Mouse (Mus musculus): ENCODE data around the gene Fam216b. TPM values are rescaled to one million over a fixed set of nuclear protein-coding genes. Genes with fewer than 3 reads are reported as not detected.
A peak's percentile ranks its signal among the peaks of the same experiment; 100 is the strongest.

Fam216b gene
- polyA plus RNA-seq, 1 experiment from 2014 or later, result 0.44 TPM

GRCm38 (mm10) chr14:78083465-78083864 is 5.3 kb downstream of the Fam216b start:
- no peak for ATAC-seq (ENCODE audit: low FRiP score)
- H3K27ac ChIP-seq, result no peak overlapping the region
- H3K9ac ChIP-seq, result no peak overlapping the region
- H3K4me2 ChIP-seq, result no peak overlapping the region
- H3K4me3 ChIP-seq, result no peak overlapping the region
- 86% methylated on average over 5 of the region's 5 CpGs for WGBS
- no peaks in the 10 kb centered on the region for H3K27me3 ChIP-seq
- no peaks in the 10 kb centered on the region for H3K4me1 ChIP-seq (replicated peaks)
- H3K36me3 ChIP-seq, result no peaks in the 10 kb centered on the region
- no peaks in the 10 kb centered on the region for H3K9me3 ChIP-seq

GRCm38 (mm10) chr14:78077508-78077907 is 11.3 kb downstream of the Fam216b start:
- no peaks in the 10 kb centered on the region; the same call in 1 of the 2 replicates for H3K4me1 ChIP-seq (replicated peaks)
- ATAC-seq (ENCODE audit: low FRiP score), result no peak
- 41% methylated on average over 2 of the region's 2 CpGs for WGBS
- H3K4me3 ChIP-seq, result no peak overlapping the region
- no peaks in the 10 kb centered on the region for H3K36me3 ChIP-seq
- no peak overlapping the region for H3K4me2 ChIP-seq
- H3K9ac ChIP-seq, result no peak overlapping the region
- H3K27ac ChIP-seq, result no peak overlapping the region
- H3K9me3 ChIP-seq, result no peaks in the 10 kb centered on the region
- H3K27me3 ChIP-seq, result no peaks in the 10 kb centered on the region

GRCm38 (mm10) chr14:78065938-78066710 is 22.7 kb downstream of the Fam216b start:
- Histone ChIP-seq H3K27ac (no peak overlapping the region), H3K4me1 (replicated peaks) (peaks cover under 1% of the 10 kb centered on the region; the same call in 1 of the 2 replicates), H3K4me2 (no peak overlapping the region), H3K27me3 (no peaks in the 10 kb centered on the region), H3K4me3 (no peak overlapping the region), H3K36me3 (no peaks in the 10 kb centered on the region), H3K9ac (no peak overlapping the region), H3K9me3 (no peaks in the 10 kb centered on the region)
- ATAC-seq (ENCODE audit: low FRiP score), result no peak
- WGBS, result 92% methylated on average over 9 of the region's 9 CpGs

GRCm38 (mm10) chr14:78062484-78062883 is 26.3 kb downstream of the Fam216b start:
- Histone ChIP-seq H3K4me1 (replicated peaks) (peaks cover 13% of the 10 kb centered on the region), H3K27me3 (no peaks in the 10 kb centered on the region), H3K9me3 (no peaks in the 10 kb centered on the region), H3K9ac (no peak overlapping the region), H3K36me3 (no peaks in the 10 kb centered on the region), H3K4me2 (no peak overlapping the region), H3K27ac (no peak overlapping the region), H3K4me3 (no peak overlapping the region)
- no peak for ATAC-seq (ENCODE audit: low FRiP score)
- 80% methylated on average over 11 of the region's 11 CpGs for WGBS

GRCm38 (mm10) chr14:78060609-78060951 is 28.2 kb downstream of the Fam216b start:
- Histone ChIP-seq H3K4me1 (replicated peaks) (peaks cover 13% of the 10 kb centered on the region), H3K9ac (no peak overlapping the region), H3K4me3 (no peak overlapping the region), H3K4me2 (peak overlapping the region; percentile 27), H3K36me3 (no peaks in the 10 kb centered on the region), H3K27ac (peak overlapping the region; percentile 61), H3K9me3 (no peaks in the 10 kb centered on the region), H3K27me3 (no peaks in the 10 kb centered on the region)
- peak; percentile 55 for ATAC-seq (ENCODE audit: low FRiP score)
- 48% methylated on average over 6 of the region's 6 CpGs for WGBS

GRCm38 (mm10) chr14:78059878-78060608 is 28.8 kb downstream of the Fam216b start:
- WGBS, result 42% methylated on average over 9 of the region's 9 CpGs
- no peaks in the 10 kb centered on the region for H3K27me3 ChIP-seq
- ATAC-seq (ENCODE audit: low FRiP score), result peak; percentile 90

GRCm38 (mm10) chr14:78057362-78057761 is 31.4 kb downstream of the Fam216b start:
- no peaks in the 10 kb centered on the region for H3K9me3 ChIP-seq
- WGBS, result 63% methylated on average over 7 of the region's 7 CpGs
- no peak for ATAC-seq (ENCODE audit: low FRiP score)
- no peak overlapping the region for H3K27ac ChIP-seq
- H3K4me3 ChIP-seq, result no peak overlapping the region
- no peak overlapping the region for H3K9ac ChIP-seq
- H3K27me3 ChIP-seq, result no peaks in the 10 kb centered on the region
- H3K4me2 ChIP-seq, result no peak overlapping the region
- no peaks in the 10 kb centered on the region for H3K36me3 ChIP-seq
- H3K4me1 ChIP-seq (replicated peaks), result peaks cover 13% of the 10 kb centered on the region

More at GRCm38 (mm10) chr14:78059878-78060608, 28.8 kb downstream of the Fam216b start:
- Histone ChIP-seq H3K4me3 (no peak overlapping the region), H3K9me3 (no peaks in the 10 kb centered on the region), H3K4me1 (replicated peaks) (peaks cover 13% of the 10 kb centered on the region), H3K9ac (no peak overlapping the region), H3K36me3 (no peaks in the 10 kb centered on the region), H3K4me2 (peak overlapping the region; percentile 27), H3K27ac (peak overlapping the region; percentile 61)

GRCm38 (mm10) chr14:78056371-78056770 is 32.4 kb downstream of the Fam216b start:
- H3K4me1 ChIP-seq (replicated peaks), result peaks cover 13% of the 10 kb centered on the region
- H3K4me2 ChIP-seq, result no peak overlapping the region
- no peak overlapping the region for H3K27ac ChIP-seq
- no peaks in the 10 kb centered on the region for H3K27me3 ChIP-seq
- no peak overlapping the region for H3K9ac ChIP-seq
- WGBS, result 84% methylated on average over 3 of the region's 3 CpGs
- H3K9me3 ChIP-seq, result no peaks in the 10 kb centered on the region
- no peaks in the 10 kb centered on the region for H3K36me3 ChIP-seq
- H3K4me3 ChIP-seq, result no peak overlapping the region
- no peak for ATAC-seq (ENCODE audit: low FRiP score)

GRCm38 (mm10) chr14:78048674-78049073 is 40.1 kb downstream of the Fam216b start:
- no peak for ATAC-seq (ENCODE audit: low FRiP score)
- Histone ChIP-seq H3K4me1 (replicated peaks) (no peaks in the 10 kb centered on the region), H3K9me3 (no peaks in the 10 kb centered on the region), H3K4me3 (no peak overlapping the region), H3K27me3 (no peaks in the 10 kb centered on the region), H3K27ac (no peak overlapping the region), H3K36me3 (no peaks in the 10 kb centered on the region), H3K4me2 (no peak overlapping the region), H3K9ac (no peak overlapping the region)
- 89% methylated on average over 4 of the region's 4 CpGs for WGBS

- H3K4me2 ChIP-seq, result no peak overlapping the region
- WGBS, result 76% methylated on average over 3 of the region's 3 CpGs
- H3K36me3 ChIP-seq, result no peaks in the 10 kb centered on the region
- no peak for ATAC-seq (ENCODE audit: low FRiP score)
- H3K9ac ChIP-seq, result no peak overlapping the region
- H3K4me3 ChIP-seq, result no peak overlapping the region
- no peaks in the 10 kb centered on the region for H3K9me3 ChIP-seq
- no peaks in the 10 kb centered on the region for H3K4me1 ChIP-seq (replicated peaks)
- H3K27ac ChIP-seq, result no peak overlapping the region
- no peaks in the 10 kb centered on the region for H3K27me3 ChIP-seq
Measured at GRCm38 (mm10) chr14:78048258-78048657, 40.5 kb downstream of the Fam216b start.

GRCm38 (mm10) chr14:78043079-78043478 is 45.7 kb downstream of the Fam216b start:
- Histone ChIP-seq H3K4me1 (replicated peaks) (peaks cover 12% of the 10 kb centered on the region), H3K4me2 (no peak overlapping the region), H3K36me3 (no peaks in the 10 kb centered on the region), H3K9ac (no peak overlapping the region), H3K4me3 (no peak overlapping the region), H3K27me3 (no peaks in the 10 kb centered on the region), H3K27ac (no peak overlapping the region), H3K9me3 (no peaks in the 10 kb centered on the region)
- ATAC-seq (ENCODE audit: low FRiP score), result no peak
- WGBS, result 29% methylated on average over 2 of the region's 2 CpGs

GRCm38 (mm10) chr14:78041886-78042526 is 46.8 kb downstream of the Fam216b start:
- H3K4me1 ChIP-seq (replicated peaks), result peaks cover 12% of the 10 kb centered on the region
- H3K27me3 ChIP-seq, result no peaks in the 10 kb centered on the region
- H3K27ac ChIP-seq, result no peak overlapping the region
- H3K9me3 ChIP-seq, result no peaks in the 10 kb centered on the region
- H3K9ac ChIP-seq, result no peak overlapping the region
- 82% methylated on average over 11 of the region's 11 CpGs for WGBS
- H3K36me3 ChIP-seq, result no peaks in the 10 kb centered on the region
- no peak overlapping the region for H3K4me2 ChIP-seq
- H3K4me3 ChIP-seq, result no peak overlapping the region
- no peak for ATAC-seq (ENCODE audit: low FRiP score)
